Mouse (Mus musculus) brown adipose tissue, adult 24 weeks (tissue): ENCODE data around the gene Vmn2r46. TPM values are rescaled to one million over a fixed set of nuclear protein-coding genes. Genes with fewer than 3 reads are reported as not detected.
"Not testable (repeated sequence)": the region's sequence is repeated elsewhere in the genome, so short reads cannot be mapped to it uniquely, and the experiment has no call there.

Experiments
- H3K27ac ChIP-seq: fragments of 200-500 bp; replicated peaks from 2 replicates; pipeline ENCODE4 v1.5.1; 2012; ENCODE audit warnings: low read depth, mild to moderate bottlenecking, low read length
- H3K4me1 ChIP-seq: fragments of 200-500 bp; 2 replicates; pipeline ENCODE4 v1.6.1; 2012; ENCODE audit warnings: low read length, mixed read lengths; ENCODE audit not compliant: control insufficient read depth, insufficient read depth, insufficient read length
- H3K4me3 ChIP-seq: fragments of 200-500 bp; 2 replicates; pipeline ENCODE4 v1.5.1; 2012; ENCODE audit warnings: low read depth, mild to moderate bottlenecking, low read length, moderate library complexity; ENCODE audit not compliant: insufficient read depth
- polyA plus RNA-seq: library from polyadenylated mRNA; stranded (reverse); fragments of >200 nt; gene quantifications from 2 replicates; pipeline ENCODE4 v1.2.4, GENCODE M21; 2012; ENCODE audit not compliant: missing spikeins, insufficient read depth, insufficient read length

Gene Vmn2r46
- polyA plus RNA-seq: not detected in 2 replicates

DNA sequence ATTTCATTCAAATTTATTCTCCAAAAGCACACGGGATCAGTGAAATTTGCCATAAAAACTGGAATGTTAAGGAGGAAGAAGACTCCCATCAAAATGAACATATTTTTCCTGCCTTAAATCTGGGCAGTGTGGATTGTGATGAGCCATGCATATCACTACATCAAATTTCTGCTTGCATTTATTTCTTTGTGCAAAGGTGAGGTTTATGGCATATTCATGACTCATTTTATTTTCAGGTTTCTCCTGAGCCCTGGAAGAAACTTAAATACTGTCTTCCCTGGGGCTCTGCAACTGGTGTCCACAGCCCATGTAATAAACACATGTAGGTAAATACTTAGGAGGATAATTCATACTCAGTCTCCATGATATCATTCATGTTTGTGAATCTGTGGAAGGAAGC, at the start of gene Vmn2r46:
Vmn2r46 (minus strand) TSS at position 101 of the 400 bp plus-strand sequence.
- not testable (repeated sequence) for H3K4me3 ChIP-seq, H3K27ac ChIP-seq, H3K4me1 ChIP-seq

Other genes with a start within 250 kb of the Vmn2r46 start
- not detected in 2 replicates for gene Vmn2r47, start 70.8 kb upstream of the Vmn2r46 start, polyA plus RNA-seq
- gene Vmn2r48, start 183.0 kb upstream of the Vmn2r46 start, polyA plus RNA-seq: not detected in 2 replicates
- gene Vmn2r49, start 221.7 kb upstream of the Vmn2r46 start, polyA plus RNA-seq: not detected in 2 replicates